Mouse (Mus musculus) embryonic facial prominence, embryonic 11.5 days (tissue): ENCODE results near the gene Slfn14. TPM values are rescaled to one million over a fixed set of nuclear protein-coding genes. Genes with fewer than 3 reads are reported as not detected.

Experiments
- ATAC-seq: fragments of 200-750 bp; cut with Nextera tagmentation; replicated peaks from 2 replicates; pipeline ENCODE4 v1.8.0; 2017; ENCODE audit warnings: low read depth; ENCODE audit not compliant: insufficient number of reproducible peaks, low FRiP score, low TSS enrichment
- DNase-seq: peaks from one replicate; pipeline ENCODE4 v3.0.0-alpha.2; 2015; ENCODE audit warnings: low spot score
- H3K27ac ChIP-seq: fragments of 300-500 bp; sonication (generic); replicated peaks from 2 replicates; pipeline ENCODE4 v1.5.1; 2014; ENCODE audit warnings: mild to moderate bottlenecking, low read depth, low read length, control low read depth
- H3K27me3 ChIP-seq: fragments of 300-500 bp; sonication (generic); 2 replicates; pipeline ENCODE4 v1.6.1; 2014; ENCODE audit warnings: mild to moderate bottlenecking, low read length, moderate library complexity, mixed read lengths; ENCODE audit not compliant: control insufficient read depth, insufficient read depth
- H3K36me3 ChIP-seq: fragments of 300-500 bp; sonication (generic); replicated peaks from 2 replicates; pipeline ENCODE4 v1.6.1; 2014; ENCODE audit warnings: low read depth, mild to moderate bottlenecking, low read length, moderate library complexity, mixed read lengths; ENCODE audit not compliant: control insufficient read depth, insufficient read depth
- H3K4me1 ChIP-seq: fragments of 300-500 bp; sonication (generic); 2 replicates; pipeline ENCODE4 v1.6.1; 2014; ENCODE audit warnings: low read length, mixed read lengths; ENCODE audit not compliant: control insufficient read depth, insufficient read depth
- H3K4me2 ChIP-seq: fragments of 300-500 bp; sonication (generic); 2 replicates; pipeline ENCODE4 v1.6.1; 2014; ENCODE audit warnings: low read depth, mild to moderate bottlenecking, control low read depth, low read length, moderate library complexity
- H3K4me3 ChIP-seq: fragments of 300-500 bp; sonication (generic); 2 replicates; pipeline ENCODE4 v1.5.1; 2014; ENCODE audit warnings: low read depth, low read length, control low read depth
- H3K9ac ChIP-seq: fragments of 300-500 bp; sonication (generic); replicated peaks from 2 replicates; pipeline ENCODE4 v1.6.1; 2014; ENCODE audit warnings: mild to moderate bottlenecking, control low read depth, low read length
- H3K9me3 ChIP-seq: fragments of 300-500 bp; sonication (generic); replicated peaks from 2 replicates; pipeline ENCODE4 v1.6.1; 2016; ENCODE audit warnings: mild to moderate bottlenecking, low read length, inconsistent platforms, mixed read lengths; ENCODE audit not compliant: control insufficient read depth
- WGBS: fragments of 180-500 bp; shearing (Covaris S2); extraction: QIAGEN DNeasy Blood & Tissue Kit; methylation state at CpG from one replicate; pipeline ENCODE4 v1.1.7; 2014; 5-methylcytosine and 5-hydroxymethylcytosine counted together
- polyA plus RNA-seq: library from polyadenylated mRNA; unstranded; fragments of >200 nt; fragmentation: Nextera tagmentation; extraction: Ambion mirVana; gene quantifications from 2 replicates; pipeline ENCODE4 v1.2.1, GENCODE M21; 2014

Gene Slfn14
- polyA plus RNA-seq, 1 experiment from 2014 or later: 0.81 TPM

- Histone ChIP-seq H3K4me1 (no peaks in the 10 kb centered on the region), H3K27me3 (no peaks in the 10 kb centered on the region), H3K9ac (no peak overlapping the region), H3K9me3 (no peaks in the 10 kb centered on the region), H3K27ac (no peak overlapping the region), H3K4me2 (no peak overlapping the region), H3K4me3 (no peak overlapping the region), H3K36me3 (no peaks in the 10 kb centered on the region)
- WGBS: 77% methylated on average over 6 of the region's 6 CpGs
- ATAC-seq (no peak), DNase-seq (no peak)
These were observed 6.8 kb downstream of the Slfn14 start for GRCm38 (mm10) chr11:83279691-83280090.

GRCm38 (mm10) chr11:83279024-83279423 lies 7.5 kb downstream of the Slfn14 start:
- Histone ChIP-seq H3K9ac (no peak overlapping the region), H3K27me3 (no peaks in the 10 kb centered on the region), H3K9me3 (no peaks in the 10 kb centered on the region), H3K4me3 (no peak overlapping the region), H3K36me3 (no peaks in the 10 kb centered on the region), H3K4me2 (no peak overlapping the region), H3K4me1 (no peaks in the 10 kb centered on the region), H3K27ac (no peak overlapping the region)
- ATAC-seq (no peak), DNase-seq (no peak)
- WGBS: 83% methylated on average over 4 of the region's 4 CpGs

GRCm38 (mm10) chr11:83276251-83276650 lies 10.3 kb downstream of the Slfn14 start:
- 72% methylated on average over 7 of the region's 7 CpGs for WGBS
- Histone ChIP-seq H3K4me3 (no peak overlapping the region), H3K9me3 (no peaks in the 10 kb centered on the region), H3K36me3 (no peaks in the 10 kb centered on the region), H3K9ac (no peak overlapping the region), H3K4me2 (no peak overlapping the region), H3K4me1 (no peaks in the 10 kb centered on the region), H3K27me3 (no peaks in the 10 kb centered on the region), H3K27ac (no peak overlapping the region)
- DNase-seq: no peak
- no peak for ATAC-seq

- Histone ChIP-seq H3K9ac (no peak overlapping the region), H3K27ac (no peak overlapping the region), H3K36me3 (no peaks in the 10 kb centered on the region), H3K9me3 (no peaks in the 10 kb centered on the region), H3K4me1 (no peaks in the 10 kb centered on the region), H3K27me3 (no peaks in the 10 kb centered on the region; the same call in 1 of the 2 replicates), H3K4me3 (no peak overlapping the region), H3K4me2 (no peak overlapping the region)
- DNase-seq (peak; percentile 19), ATAC-seq (no peak)
- 18% methylated on average over 2 of the region's 2 CpGs for WGBS
These were observed 14.3 kb downstream of the Slfn14 start for GRCm38 (mm10) chr11:83271951-83272843.

- under 1% methylated on average over 26 of the region's 26 CpGs for WGBS
- no peaks in the 10 kb centered on the region for H3K4me1 ChIP-seq
These were observed 15.2 kb downstream of the Slfn14 start for GRCm38 (mm10) chr11:83271151-83271950.

GRCm38 (mm10) chr11:83270842-83271150 lies 15.7 kb downstream of the Slfn14 start:
- no peaks in the 10 kb centered on the region for H3K9me3 ChIP-seq
- no peaks in the 10 kb centered on the region for H3K36me3 ChIP-seq
- WGBS: 0% methylated on average over 6 of the region's 6 CpGs
- no peaks in the 10 kb centered on the region; the same call in 1 of the 2 replicates for H3K27me3 ChIP-seq
- H3K4me3 ChIP-seq: peak overlapping the region; percentile 24
- peak overlapping the region; percentile 53 for H3K9ac ChIP-seq
- H3K27ac ChIP-seq: no peak overlapping the region
- peak overlapping the region; percentile 47 for H3K4me2 ChIP-seq
- DNase-seq: no peak
- no peak; the same call in 1 of the 2 replicates for ATAC-seq
- H3K4me1 ChIP-seq: no peaks in the 10 kb centered on the region

More at GRCm38 (mm10) chr11:83271151-83271950, 15.2 kb downstream of the Slfn14 start:
- Histone ChIP-seq H3K9ac (peak overlapping the region; percentile 53), H3K36me3 (no peaks in the 10 kb centered on the region), H3K9me3 (no peaks in the 10 kb centered on the region), H3K27me3 (no peaks in the 10 kb centered on the region; the same call in 1 of the 2 replicates), H3K4me2 (peak overlapping the region; percentile 47), H3K4me3 (peak overlapping the region; percentile 24), H3K27ac (0 out of 2 replicates have a peak overlapping the region, but pooled peaks have one; percentile 42)
- DNase-seq: peak; percentile 90
- peak; percentile 87 for ATAC-seq

- ATAC-seq: no peak
- WGBS: 58% methylated on average over 3 of the region's 3 CpGs
- Histone ChIP-seq H3K27me3 (no peaks in the 10 kb centered on the region), H3K9me3 (no peaks in the 10 kb centered on the region), H3K4me1 (no peaks in the 10 kb centered on the region), H3K4me3 (no peak overlapping the region), H3K36me3 (no peaks in the 10 kb centered on the region), H3K4me2 (no peak overlapping the region), H3K27ac (no peak overlapping the region), H3K9ac (no peak overlapping the region)
- DNase-seq: peak; percentile 44
These were observed 23.4 kb downstream of the Slfn14 start for GRCm38 (mm10) chr11:83263146-83263545.

GRCm38 (mm10) chr11:83262673-83263072 lies 23.9 kb downstream of the Slfn14 start:
- no peak for ATAC-seq
- Histone ChIP-seq H3K4me3 (no peak overlapping the region), H3K4me1 (no peaks in the 10 kb centered on the region), H3K27ac (no peak overlapping the region), H3K36me3 (no peaks in the 10 kb centered on the region), H3K9me3 (no peaks in the 10 kb centered on the region), H3K9ac (no peak overlapping the region), H3K4me2 (no peak overlapping the region), H3K27me3 (no peaks in the 10 kb centered on the region)
- no peak for DNase-seq
- 95% methylated on average over 1 of the region's 1 CpGs for WGBS
